Comparison of ENCODE assay signal across 8 mouse cellular contexts in genomic region chr2:127142031-127142430, GRCm38 (mm10). TPM values are rescaled to one million over a fixed set of nuclear protein-coding genes. Genes with fewer than 3 reads are reported as not detected.
DNase-seq lines count a peak whose midpoint lies in the region; ATAC-seq and TF ChIP-seq lines count a peak whose summit lies in the region.

No protein-coding gene starts in this region.

- no peak for TF ChIP-seq POLR2A in kidney, adult 2 months (IDR thresholded peaks at IDR 0.05; ENCODE audit: low read depth, low read length)
- no peak for TF ChIP-seq POLR2A in thymus, adult 2 months (IDR thresholded peaks at IDR 0.05; ENCODE audit: control insufficient read depth, extremely low read depth, insufficient read depth, low read length, poor library complexity)

- no peak for TF ChIP-seq CTCF in kidney, adult 2 months (conservative IDR thresholded peaks at IDR 0.05; ENCODE audit: insufficient read depth, insufficient read length, low read depth, low read length)
- no peak for TF ChIP-seq CTCF in thymus, adult 2 months (IDR thresholded peaks at IDR 0.05; ENCODE audit: borderline replicate concordance, control insufficient read depth, extremely low read depth, insufficient read depth, low read length, poor library complexity)

- 0 out of 2 replicates have a peak, but pooled peaks cover 3% of the 10 kb centered on the region for H3K9me3 ChIP-seq in forebrain, embryonic 13.5 days (replicated peaks)
- H3K9me3 ChIP-seq in hindbrain, embryonic 16.5 days (ENCODE audit: control insufficient read depth, low read length), result no peaks in the 10 kb centered on the region

- 70% methylated on average over 10 of the region's 10 CpGs for WGBS in kidney, adult 2 months
- WGBS in forebrain, embryonic 13.5 days, result 92% methylated on average over 10 of the region's 10 CpGs
- WGBS in hindbrain, embryonic 16.5 days, result 80% methylated on average over 10 of the region's 10 CpGs
- WGBS in thymus, adult 2 months, result 79% methylated on average over 10 of the region's 10 CpGs

- peak overlapping the region; percentile 63 for H3K4me3 ChIP-seq in kidney, adult 2 months (ENCODE audit: insufficient read depth, low read depth, low read length)
- peak overlapping the region; percentile 63 for H3K4me3 ChIP-seq in forebrain, embryonic 13.5 days
- no peak overlapping the region for H3K4me3 ChIP-seq in hindbrain, embryonic 16.5 days (ENCODE audit: low read length)
- H3K4me3 ChIP-seq in thymus, adult 2 months (ENCODE audit: control insufficient read depth, insufficient read depth, low read length), result no peak overlapping the region

- H3K36me3 ChIP-seq in kidney, adult 2 months (ENCODE audit: control insufficient read depth, insufficient read depth, low read length), result no peaks in the 10 kb centered on the region
- peaks cover 23% of the 10 kb centered on the region for H3K36me3 ChIP-seq in forebrain, embryonic 13.5 days (ENCODE audit: poor library complexity, severe bottlenecking)
- no peaks in the 10 kb centered on the region for H3K36me3 ChIP-seq in hindbrain, embryonic 16.5 days (ENCODE audit: control insufficient read depth, insufficient read depth, low read length)
- no peaks in the 10 kb centered on the region; the same call in 1 of the 2 replicates for H3K36me3 ChIP-seq in thymus, adult 2 months (ENCODE audit: control insufficient read depth, insufficient read depth, low read length)

- ATAC-seq in forebrain, embryonic 13.5 days, result no peak
- ATAC-seq in hindbrain, embryonic 16.5 days, result no peak
- peak; percentile 12; the same call in 1 of the 2 replicates for ATAC-seq in megakaryocyte progenitor cell, adult 5-6 weeks (replicated peaks; ENCODE audit: poor library complexity)

- H3K4me2 ChIP-seq in forebrain, embryonic 13.5 days, result peak overlapping the region; percentile 83
- peak overlapping the region; percentile 81 for H3K4me2 ChIP-seq in hindbrain, embryonic 16.5 days (ENCODE audit: low read length)

- no peaks in the 10 kb centered on the region for H3K27me3 ChIP-seq in kidney, adult 2 months (replicated peaks; ENCODE audit: control insufficient read depth, insufficient read depth, low read length)
- H3K27me3 ChIP-seq in forebrain, embryonic 13.5 days, result no peaks in the 10 kb centered on the region
- H3K27me3 ChIP-seq in hindbrain, embryonic 16.5 days (replicated peaks; ENCODE audit: control insufficient read depth, insufficient read depth, low read length), result no peaks in the 10 kb centered on the region
- no peaks in the 10 kb centered on the region for H3K27me3 ChIP-seq in thymus, adult 2 months (ENCODE audit: control insufficient read depth, insufficient read depth, low read length)

- H3K9ac ChIP-seq in forebrain, embryonic 13.5 days, result peak overlapping the region; percentile 74; the same call in 1 of the 2 replicates
- H3K9ac ChIP-seq in hindbrain, embryonic 16.5 days (ENCODE audit: low read depth, low read length), result no peak overlapping the region

- no peak overlapping the region for H3K27ac ChIP-seq in kidney, adult 2 months (ENCODE audit: insufficient read depth, low read depth, low read length)
- H3K27ac ChIP-seq in forebrain, embryonic 13.5 days, result no peak overlapping the region
- no peak overlapping the region for H3K27ac ChIP-seq in hindbrain, embryonic 16.5 days (ENCODE audit: low read depth, low read length)
- H3K27ac ChIP-seq in thymus, adult 2 months (ENCODE audit: control insufficient read depth, insufficient read depth, low read length), result no peak overlapping the region

- no peak for DNase-seq in kidney, adult 2 months
- DNase-seq in kidney, adult 9 months, result no peak
- no peak for DNase-seq in thymus, adult 2 months
- no peak for DNase-seq in adrenal gland, postnatal 4 days (ENCODE audit: low spot score in 2 of 2)
- DNase-seq in spleen, postnatal 14 days (ENCODE audit: low spot score in 2 of 2), result no peak

- peaks cover 12% of the 10 kb centered on the region for H3K4me1 ChIP-seq in kidney, adult 2 months (ENCODE audit: control insufficient read depth, insufficient read depth, low read length)
- peaks cover 33% of the 10 kb centered on the region for H3K4me1 ChIP-seq in forebrain, embryonic 13.5 days
- H3K4me1 ChIP-seq in hindbrain, embryonic 16.5 days (ENCODE audit: control insufficient read depth, insufficient read depth, low read depth, low read length), result peaks cover 4% of the 10 kb centered on the region
- peaks cover 15% of the 10 kb centered on the region for H3K4me1 ChIP-seq in thymus, adult 2 months (replicated peaks; ENCODE audit: control insufficient read depth, insufficient read depth, low read length)

RNA-seq across cellular contexts. Expression of gene Itpripl1, which starts 1.2 kb away (rescaled TPM):
- polyA plus RNA-seq in kidney, adult 2 months (2012; rRNA removed), result 17.3 and 17.7 TPM in 2 replicates
- polyA plus RNA-seq in forebrain, embryonic 13.5 days (2015; fragmentation: Nextera tagmentation; extraction: Ambion mirVana), result 19.6 and 19.9 TPM in 2 replicates
- 11.0 and 12.4 TPM in 2 replicates for polyA plus RNA-seq in hindbrain, embryonic 16.5 days (2015; fragmentation: Nextera tagmentation; extraction: Ambion mirVana)
- total RNA-seq in megakaryocyte progenitor cell, adult 5-6 weeks (2015), result 17.5 and 18.7 TPM in 2 replicates
- 20.4 and 23.3 TPM in 2 replicates for total RNA-seq in megakaryocyte progenitor cell, adult 5-6 weeks (2017)
- polyA plus RNA-seq in thymus, adult 2 months (2012; rRNA removed), result 24.6 and 25.4 TPM in 2 replicates
- total RNA-seq in adrenal gland, postnatal 4 days (2021), result 10 to 100 TPM; 11.5 to 13.1 TPM

RNA-seq across cellular contexts. Expression of gene Ncaph, which starts 8.3 kb away (rescaled TPM):
- polyA plus RNA-seq in kidney, adult 2 months (2012; rRNA removed), result 0.34 and 0.61 TPM in 2 replicates
- polyA plus RNA-seq in forebrain, embryonic 13.5 days (2015; fragmentation: Nextera tagmentation; extraction: Ambion mirVana), result 74.9 and 77.1 TPM in 2 replicates
- 14.5 and 19.8 TPM in 2 replicates for polyA plus RNA-seq in hindbrain, embryonic 16.5 days (2015; fragmentation: Nextera tagmentation; extraction: Ambion mirVana)
- total RNA-seq in megakaryocyte progenitor cell, adult 5-6 weeks (2015), result 49.5 and 53.5 TPM in 2 replicates
- total RNA-seq in megakaryocyte progenitor cell, adult 5-6 weeks (2017), result 57.3 and 58.7 TPM in 2 replicates
- polyA plus RNA-seq in thymus, adult 2 months (2012; rRNA removed), result 19.1 and 24.1 TPM in 2 replicates
- total RNA-seq in adrenal gland, postnatal 4 days (2021), result 10 to 100 TPM; 28.0 to 35.4 TPM

Comparison
In these comparisons a context has a peak if more than half of its experiments do, and no peak if none do; other contexts are left out.
1. H3K4me3 ChIP-seq: peak in kidney, adult 2 months (single experiment) and forebrain, embryonic 13.5 days (single experiment); none in hindbrain, embryonic 16.5 days (single experiment) and thymus, adult 2 months (single experiment).